Mouse (Mus musculus) G1E (cell line): ENCODE data around the gene Vps72.

Experiments
- CTCF ChIP-seq: IDR thresholded peaks from 2 replicates; pipeline ENCODE4 v1.5.1; 2012; ENCODE audit warnings: low read depth, low read length, inconsistent platforms, mixed read lengths
- GATA1 ChIP-seq: IDR thresholded peaks from 2 replicates; pipeline ENCODE4 v1.6.1; 2012; ENCODE audit warnings: borderline replicate concordance, low read length, inconsistent platforms, mixed read lengths
- GATA2 ChIP-seq: IDR thresholded peaks from 2 replicates; pipeline ENCODE4 v1.6.1; 2012; ENCODE audit warnings: low read depth, low read length, inconsistent platforms, borderline replicate concordance
- POLR2AphosphoS5 ChIP-seq: IDR thresholded peaks from 2 replicates; pipeline ENCODE4 v1.6.1; 2012; ENCODE audit warnings: low read depth, low read length, inconsistent platforms; ENCODE audit not compliant: insufficient replicate concordance

GRCm38 (mm10) chr3:95121580-95121979, 10.8 kb downstream of the Vps72 start:
- TF ChIP-seq GATA1 (no peak), CTCF (no peak), GATA2 (no peak), POLR2AphosphoS5 (no peak)
